Mouse (Mus musculus) cerebellum, adult 2 months (tissue): ENCODE measurements around the gene Sae1.

Experiments used
- CTCF ChIP-seq: fragments of 200-500 bp; IDR thresholded peaks from 2 replicates; pipeline ENCODE4 v1.5.1; 2011; ENCODE audit warnings: low read depth, mild to moderate bottlenecking, control low read depth, low read length, moderate library complexity, borderline replicate concordance; ENCODE audit not compliant: insufficient read depth
- POLR2A ChIP-seq: fragments of 200-500 bp; IDR thresholded peaks from 2 replicates; pipeline ENCODE4 v1.6.1; 2011; ENCODE audit warnings: low read length, control low read depth, borderline replicate concordance; ENCODE audit not compliant: insufficient read depth

DNA sequence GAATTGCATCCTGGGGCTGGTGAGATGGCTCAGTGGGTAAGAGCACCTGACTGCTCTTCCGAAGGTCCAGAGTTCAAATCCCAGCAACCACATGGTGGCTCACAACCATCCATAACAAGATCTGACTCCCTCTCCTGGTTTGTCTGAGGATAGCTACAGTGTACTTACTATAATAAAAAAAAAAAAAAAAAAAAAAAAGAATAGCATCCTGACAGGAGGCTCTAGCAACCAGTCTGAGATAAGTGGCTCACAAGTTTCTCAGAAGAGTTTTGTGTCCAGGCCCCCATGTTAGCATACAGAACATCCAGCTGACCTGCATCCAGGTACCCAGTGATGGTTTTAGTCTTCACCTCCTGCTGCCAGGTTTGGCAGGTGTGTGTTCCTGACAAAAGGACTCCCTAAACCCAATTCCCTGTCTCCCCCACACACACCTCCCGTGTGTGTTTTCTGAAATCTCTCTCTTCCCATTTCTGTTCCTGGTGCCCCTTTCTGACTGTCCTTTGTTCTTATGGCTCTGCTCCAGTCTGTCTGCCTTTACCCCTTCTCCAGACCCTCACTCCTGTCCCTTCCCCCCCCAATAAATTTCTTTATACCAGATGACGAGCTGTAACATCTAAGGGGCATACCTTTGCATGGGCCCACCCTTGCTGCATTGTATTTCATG lies 10.9 kb upstream of the Sae1 start:
- TF ChIP-seq CTCF (no peak), POLR2A (no peak)
